Mouse (Mus musculus) cerebellum, postnatal 25 days (tissue): ENCODE measurements around the gene Rarres2.
A peak's percentile ranks its signal among the peaks of the same experiment; 100 is the strongest.
"Not testable (repeated sequence)": the region's sequence is repeated elsewhere in the genome, so short reads cannot be mapped to it uniquely, and the experiment has no call there.

ENCODE experiments used
- DNase-seq, 2 experiments: peaks; one replicate each; pipeline ENCODE4 v3.0.0; 2021; ENCODE audit warnings: mixed read lengths in 2 of 2

The Rarres2 gene

DNA sequence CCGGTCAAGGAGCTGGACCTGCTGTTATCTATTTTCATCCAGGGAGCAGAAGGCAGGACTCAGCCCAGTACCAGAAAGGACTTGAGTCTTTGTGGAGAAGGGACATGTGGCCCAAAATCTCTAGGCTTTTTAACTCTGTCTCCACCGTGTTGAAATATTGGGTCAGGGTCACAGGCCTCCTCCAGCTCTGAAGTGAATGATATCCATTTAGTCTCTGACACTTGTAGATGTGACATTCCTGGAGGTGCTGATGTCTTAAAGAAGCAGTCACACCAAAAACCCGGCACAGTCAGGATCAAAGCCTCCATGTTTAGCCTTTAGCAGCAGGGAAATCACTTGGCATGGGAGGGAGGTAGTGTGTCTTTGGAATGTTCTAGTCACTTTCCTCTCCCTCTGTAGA is 31.9 kb downstream of the Rarres2 start:
- no peak for DNase-seq

- peak in 1 of 2 experiments; percentile 51 for DNase-seq
Measured at GRCm38 (mm10) chr6:48539860-48540259, 32.7 kb downstream of the Rarres2 start.

DNA sequence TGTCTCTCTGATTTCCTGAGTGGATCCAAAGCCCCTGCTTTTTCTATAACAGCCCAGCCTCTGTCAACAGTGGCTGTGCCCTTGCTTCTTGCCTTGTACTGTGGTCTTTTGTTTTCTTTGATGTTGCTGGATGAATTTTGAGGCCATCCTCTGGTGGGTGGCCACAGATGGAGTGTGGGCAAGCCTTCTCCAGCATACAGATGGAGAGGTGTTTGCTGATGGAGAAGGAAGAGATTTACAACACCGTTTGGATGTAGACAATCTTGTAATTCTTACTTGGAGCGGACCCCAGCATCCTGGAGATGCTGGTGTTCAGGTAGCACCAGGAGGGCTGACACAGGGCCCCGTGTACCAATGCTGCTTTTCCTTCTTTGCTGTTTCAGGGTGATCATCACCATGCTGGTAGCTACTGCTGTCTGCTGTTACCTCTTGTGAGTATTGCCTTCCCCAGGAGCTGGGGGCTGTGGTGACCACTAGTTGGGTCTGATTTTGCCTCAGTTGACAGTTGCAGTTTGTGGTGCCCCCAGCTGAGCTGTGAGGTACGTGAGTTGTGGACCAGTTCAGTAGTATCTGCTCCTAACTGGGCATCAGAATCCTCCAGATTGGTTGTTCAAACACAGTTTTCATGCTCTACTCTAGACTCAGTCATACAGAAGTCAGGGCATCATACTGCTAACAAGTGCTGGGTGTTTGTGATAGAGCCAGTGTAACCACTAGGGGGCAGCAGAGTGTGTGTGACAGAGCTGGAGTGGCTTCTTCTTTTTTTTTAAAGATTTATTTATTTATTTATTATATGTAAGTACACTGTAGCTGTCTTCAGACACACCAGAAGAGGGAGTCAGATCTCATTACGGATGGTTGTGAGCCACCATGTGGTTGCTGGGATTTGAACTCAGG is 33.5 kb downstream of the Rarres2 start:
- DNase-seq: peak; percentile 79 to 90

DNA sequence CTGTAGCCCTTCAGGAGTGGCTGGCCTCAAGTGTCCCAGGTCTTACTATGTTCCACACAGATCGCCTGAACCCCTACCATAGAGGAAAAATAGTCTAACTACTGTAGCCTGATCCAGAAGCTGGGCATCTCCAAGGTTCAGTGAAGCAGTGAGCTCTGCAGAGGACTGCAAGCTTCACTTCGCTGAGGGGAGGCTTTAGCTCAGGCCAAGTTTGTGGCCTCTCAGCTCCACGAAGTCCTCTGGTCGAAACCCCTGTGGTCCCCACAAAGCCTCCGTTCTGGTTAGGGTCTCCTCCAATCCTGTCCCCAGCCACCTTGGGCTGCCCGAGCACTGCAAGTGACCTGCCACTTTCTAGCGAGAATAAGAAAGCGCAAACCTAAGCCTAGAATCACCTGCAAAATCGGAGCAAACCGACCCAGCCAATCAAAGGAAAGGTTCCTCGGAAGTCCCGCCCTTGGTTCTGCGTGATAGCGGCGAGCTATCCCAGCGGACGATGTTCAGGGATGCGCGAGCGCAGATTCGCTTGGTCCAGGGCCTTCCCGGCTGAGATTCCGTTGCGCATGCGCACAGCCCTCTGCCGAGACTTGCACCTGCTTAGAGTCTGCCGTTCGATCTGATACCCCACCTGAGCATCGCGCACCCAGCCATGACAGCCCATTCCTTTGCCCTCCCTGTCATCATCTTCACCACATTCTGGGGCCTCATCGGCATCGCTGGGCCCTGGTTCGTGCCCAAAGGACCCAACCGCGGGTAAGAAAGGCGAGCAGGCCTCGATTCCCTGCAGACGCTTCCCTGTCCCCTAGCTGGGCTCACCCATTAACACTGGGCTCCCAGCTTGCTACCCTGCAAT is 35.3 kb downstream of the Rarres2 start, which contains the start of gene Atp6v0e2:
TSS of gene Atp6v0e2 (plus strand) at position 511 of the 850 bp plus-strand sequence.
- DNase-seq: peak; percentile 96 to 97

- peak in 1 of 2 experiments; percentile 4 for DNase-seq
Measured at GRCm38 (mm10) chr6:48536091-48536490, 36.5 kb downstream of the Rarres2 start.

DNA sequence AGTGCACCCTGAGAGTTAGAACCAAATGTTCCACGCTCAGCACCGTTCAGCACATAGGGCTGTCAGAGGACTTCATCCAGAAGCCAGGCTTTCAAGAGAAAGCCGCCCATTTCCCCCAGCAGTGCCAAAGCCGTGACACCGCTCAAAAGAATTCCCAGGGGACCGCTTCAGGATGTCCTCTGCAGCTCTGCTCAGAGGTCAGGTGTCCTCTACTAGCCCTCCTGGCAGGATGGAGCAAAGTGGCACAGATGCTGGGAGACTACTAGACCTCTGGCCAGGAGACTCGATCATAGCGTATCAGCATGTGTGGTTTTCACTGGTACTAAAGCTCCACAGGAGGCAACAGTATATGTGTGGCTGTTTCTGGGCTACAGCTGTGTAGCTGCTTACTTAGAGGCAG is 37.7 kb downstream of the Rarres2 start:
- peak in 1 of 2 experiments; percentile 4 for DNase-seq

GRCm38 (mm10) chr6:48533475-48533874 is 39.1 kb downstream of the Rarres2 start:
- DNase-seq: no peak

- DNase-seq: no peak
Measured at GRCm38 (mm10) chr6:48530862-48531261, 41.7 kb downstream of the Rarres2 start.

DNA sequence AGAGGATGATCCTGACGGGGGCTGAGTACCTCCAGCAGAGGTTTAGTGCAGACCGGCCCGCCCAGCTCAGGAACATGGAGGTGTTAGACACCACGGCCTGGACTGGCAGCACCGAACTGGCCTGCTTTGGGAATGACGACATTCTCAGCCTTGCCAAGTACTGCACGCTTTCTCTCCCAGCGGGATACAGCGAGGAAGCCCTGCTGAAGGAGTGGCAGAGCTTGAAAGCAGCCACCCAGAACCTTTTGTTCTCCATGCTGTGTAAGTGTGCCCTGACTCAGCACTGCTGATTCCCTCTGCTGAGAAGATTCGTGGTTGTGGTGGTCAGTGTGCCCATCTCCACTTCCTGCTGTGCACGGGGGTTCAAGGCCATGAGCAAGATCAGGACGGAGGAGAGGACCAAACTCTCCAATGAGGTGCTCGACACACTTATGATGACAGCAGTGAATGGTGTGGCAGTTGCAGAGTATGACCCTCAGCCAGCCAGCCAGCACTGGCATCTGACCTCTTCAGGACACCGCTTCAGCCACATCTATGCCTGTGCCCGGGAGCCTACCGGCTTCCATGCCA is 42.6 kb downstream of the Rarres2 start:
- DNase-seq: peak in 1 of 2 experiments; percentile 40

DNA sequence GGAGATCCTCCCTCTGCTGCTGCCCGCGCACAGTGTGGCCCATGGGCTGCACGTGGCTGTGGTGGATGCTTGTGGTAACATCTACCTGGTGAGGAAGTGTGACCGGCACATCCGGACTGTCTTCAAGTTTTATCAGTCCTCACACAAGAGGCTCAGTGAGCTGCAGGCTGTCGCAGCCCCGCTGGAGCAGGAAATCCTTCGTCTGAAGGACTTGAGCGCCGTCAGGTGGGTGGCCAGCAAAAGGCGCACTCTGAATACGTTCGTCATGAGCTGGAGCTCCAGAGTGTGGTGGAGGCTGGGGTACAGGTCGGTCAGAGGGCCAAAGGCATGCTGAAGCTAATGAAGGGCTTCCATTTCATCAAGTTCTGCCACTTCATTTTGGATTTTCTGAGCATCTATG is 43.3 kb downstream of the Rarres2 start:
- DNase-seq: no peak

GRCm38 (mm10) chr6:48527901-48528300 is 44.7 kb downstream of the Rarres2 start:
- no peak for DNase-seq

- not testable (repeated sequence) for DNase-seq
Measured at GRCm38 (mm10) chr6:48524882-48525281, 47.7 kb downstream of the Rarres2 start.
